Mouse (Mus musculus): ENCODE results near the gene Cdc6.

DNA sequence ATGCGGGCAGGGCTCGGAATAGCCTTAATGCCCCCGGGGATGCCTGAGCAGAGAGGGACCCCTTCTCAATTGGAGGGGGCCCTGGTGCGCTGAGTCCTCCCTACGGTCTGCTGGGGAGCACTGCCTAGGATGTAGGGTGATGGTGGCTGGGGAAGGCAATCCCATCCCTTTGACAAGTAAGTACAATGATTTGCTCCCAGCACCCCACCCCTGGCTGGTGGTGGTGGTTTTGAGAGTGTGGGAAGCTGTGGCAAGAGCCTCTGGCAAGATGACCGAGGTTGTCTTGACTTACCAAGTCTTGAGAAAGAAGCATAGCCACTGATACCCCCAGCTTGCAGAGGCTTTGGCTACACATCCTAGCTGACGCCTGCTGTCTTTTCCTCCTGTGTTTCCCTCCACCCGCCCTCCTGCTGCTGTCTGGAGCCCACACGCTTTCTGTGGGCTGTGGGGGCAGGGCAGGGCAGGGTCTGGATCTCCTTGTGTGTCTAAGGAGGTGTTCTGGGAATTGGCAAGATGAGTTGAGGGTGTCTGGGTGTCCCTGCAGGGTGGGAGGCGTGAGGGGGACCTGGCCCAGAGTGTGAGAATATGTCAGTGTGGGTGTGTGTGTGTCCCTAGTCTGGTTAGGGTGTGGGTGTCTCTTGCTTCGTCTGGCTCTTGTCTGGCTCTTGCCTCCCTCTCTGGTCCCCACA, 32.5 kb downstream of the Cdc6 start:
- TF ChIP-seq CTCF (IDR thresholded peaks at IDR 0.05; ENCODE audit: borderline replicate concordance, control insufficient read depth, extremely low read depth, insufficient read depth, low read length, poor library complexity) (no peak), POLR2A (IDR thresholded peaks at IDR 0.05; ENCODE audit: control insufficient read depth, extremely low read depth, insufficient read depth, low read length, poor library complexity) (0 out of 2 replicates have a peak, but pooled peaks have one; percentile 7)
